Mouse (Mus musculus) 3T3-L1 (cell line): ENCODE results near the gene Zkscan6.

Experiments used
- DNase-seq: peaks from one replicate; pipeline ENCODE4 v3.0.0-alpha.2; 2015; ENCODE audit warnings: low read depth, low spot score

Zkscan6 gene

GRCm38 (mm10) chr11:65806909-65807504, at the start of gene Zkscan6:
Gene Zkscan6 (plus strand): TSS chr11:65807175.
- DNase-seq, result peak; percentile 90

DNA sequence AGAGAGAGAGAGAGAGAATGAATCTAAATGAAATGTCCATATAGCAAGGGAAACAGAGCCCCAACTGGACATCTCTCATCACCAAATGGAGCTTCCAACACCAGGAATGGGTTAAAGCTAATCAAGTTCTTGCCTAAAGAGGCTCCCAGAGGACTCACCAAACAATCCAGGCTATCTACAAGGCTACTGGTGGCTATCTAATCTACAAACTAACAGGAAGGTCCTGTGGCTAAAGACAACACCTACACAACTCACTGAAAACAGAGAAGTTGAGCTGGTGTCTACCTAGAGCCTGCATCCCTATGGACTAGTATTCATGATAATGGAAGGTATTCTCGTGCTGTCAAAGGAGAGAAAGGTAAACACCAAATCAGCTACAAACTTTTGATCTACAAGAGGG, 47.6 kb upstream of the Zkscan6 start:
- DNase-seq, result no peak

DNA sequence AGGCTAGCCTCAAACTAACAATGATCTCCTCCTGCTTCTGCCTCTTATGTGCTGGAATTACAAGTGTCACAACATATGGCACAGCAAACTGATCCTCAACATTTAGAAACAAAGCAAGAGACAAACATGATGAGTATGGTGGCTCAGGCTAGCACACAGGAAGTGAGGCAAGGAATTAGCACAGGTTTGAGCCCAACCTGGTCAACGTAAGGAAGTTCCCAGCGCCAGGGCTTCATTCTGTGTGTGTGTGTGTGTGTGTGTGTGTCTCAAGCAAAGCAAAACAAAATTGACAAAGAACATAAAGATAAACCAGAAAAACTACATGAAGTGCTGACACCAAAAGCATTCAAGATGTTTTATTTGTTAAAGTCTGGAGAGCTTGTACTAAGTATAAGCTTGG, 46.1 kb upstream of the Zkscan6 start:
- no peak for DNase-seq

DNA sequence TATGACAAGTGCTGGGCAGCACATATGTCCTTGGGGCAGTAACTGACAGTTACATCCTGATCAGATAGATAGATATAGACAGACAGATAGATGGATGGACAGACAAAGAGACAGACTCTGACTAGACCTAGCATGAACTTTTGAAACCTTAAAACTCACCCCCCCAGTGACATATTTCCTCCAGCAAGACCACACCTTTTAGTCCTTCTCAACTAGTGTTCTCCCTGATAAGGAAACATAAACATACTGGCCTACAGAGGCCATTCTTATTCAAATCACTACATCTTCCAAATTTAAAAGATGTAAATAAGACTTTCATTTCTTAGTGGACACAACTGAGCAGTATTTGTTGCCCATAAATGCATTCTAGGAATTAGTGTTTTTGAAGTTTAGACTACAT, 38.5 kb upstream of the Zkscan6 start:
- no peak for DNase-seq

- no peak for DNase-seq
Measured at GRCm38 (mm10) chr11:65769990-65770389, 37.0 kb upstream of the Zkscan6 start.

GRCm38 (mm10) chr11:65771546-65771945, 35.4 kb upstream of the Zkscan6 start:
- DNase-seq, result no peak

- no peak for DNase-seq
Measured at GRCm38 (mm10) chr11:65773535-65773934, 33.4 kb upstream of the Zkscan6 start.

- no peak for DNase-seq
Measured at GRCm38 (mm10) chr11:65773946-65774656, 32.9 kb upstream of the Zkscan6 start.

DNA sequence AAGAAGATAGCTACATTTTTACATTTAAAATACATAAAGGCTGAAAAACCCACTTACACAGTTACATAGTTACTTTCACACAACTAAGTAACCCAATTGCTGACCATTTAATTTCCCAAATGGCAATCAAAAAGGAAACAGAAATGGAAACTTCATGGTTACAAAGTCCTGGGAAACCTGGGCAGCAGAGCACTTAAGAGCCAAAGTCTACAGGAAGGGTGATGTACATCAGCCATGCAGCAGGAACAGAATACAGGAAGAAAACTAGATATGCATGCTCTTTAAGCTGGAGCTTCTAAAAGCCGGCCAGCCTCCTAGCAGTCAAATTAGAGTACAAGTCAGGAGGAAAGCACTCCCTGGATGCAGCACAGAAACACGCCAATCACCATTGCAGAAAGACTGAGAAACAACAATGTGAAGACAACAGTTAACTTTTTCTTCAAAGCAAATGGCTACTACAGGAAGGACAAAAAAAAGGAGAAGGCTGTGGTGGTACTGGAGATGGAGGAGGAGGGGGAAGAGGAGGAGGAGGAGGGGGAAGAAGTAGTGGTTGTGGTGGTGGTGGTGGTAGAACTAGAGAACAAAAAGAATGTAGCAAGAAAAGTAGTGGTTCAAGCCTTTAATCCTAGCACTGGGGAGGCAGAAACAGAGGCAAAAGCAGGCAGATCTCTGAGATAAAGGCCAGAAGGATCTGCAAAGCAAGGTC, 29.9 kb upstream of the Zkscan6 start:
- no peak for DNase-seq

- no peak for DNase-seq
Measured at GRCm38 (mm10) chr11:65777810-65778209, 29.2 kb upstream of the Zkscan6 start.

DNA sequence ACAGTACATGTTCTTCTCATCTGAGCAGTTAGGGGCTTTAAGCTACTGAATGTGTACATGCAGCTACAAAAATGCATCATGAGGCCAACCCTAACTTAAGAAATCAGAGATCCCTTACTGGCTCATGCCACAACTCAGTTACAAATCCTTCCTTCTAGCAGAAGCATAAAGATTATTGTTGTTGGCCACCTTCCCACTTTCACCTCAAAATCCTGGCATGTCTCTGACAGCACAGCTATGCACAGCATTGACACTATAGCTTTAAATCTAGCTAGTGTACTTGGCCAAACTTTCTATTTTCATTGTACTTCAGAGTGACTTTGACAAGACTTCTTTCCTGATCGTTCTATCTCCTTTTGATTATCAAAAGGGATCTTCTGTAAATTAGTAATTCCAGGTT, 27.9 kb upstream of the Zkscan6 start:
- DNase-seq, result peak; percentile 92

GRCm38 (mm10) chr11:65779578-65779977, 27.4 kb upstream of the Zkscan6 start:
- DNase-seq, result no peak

DNA sequence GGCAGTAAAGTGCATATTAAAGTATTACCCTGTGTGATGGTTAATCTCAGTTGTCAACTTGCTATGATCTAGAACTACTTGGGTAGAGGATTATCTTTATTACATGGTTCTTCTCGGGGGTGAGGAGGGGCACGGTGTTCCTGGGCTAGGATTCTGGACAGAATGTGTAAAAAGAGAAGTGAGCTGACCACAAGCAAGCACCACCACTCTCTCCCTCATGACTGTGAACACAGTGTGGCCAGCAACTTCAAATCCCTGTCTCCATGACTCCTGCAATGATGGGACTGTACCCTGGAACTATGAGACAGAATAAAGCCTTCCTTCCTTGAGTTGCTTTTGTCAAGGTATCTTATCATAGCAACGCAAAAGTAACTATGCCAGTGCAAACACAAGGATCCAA, 25.4 kb upstream of the Zkscan6 start:
- no peak for DNase-seq

GRCm38 (mm10) chr11:65786160-65786559, 20.8 kb upstream of the Zkscan6 start:
- peak; percentile 16 for DNase-seq

- DNase-seq, result peak; percentile 33
Measured at GRCm38 (mm10) chr11:65787421-65788151, 19.4 kb upstream of the Zkscan6 start.

DNA sequence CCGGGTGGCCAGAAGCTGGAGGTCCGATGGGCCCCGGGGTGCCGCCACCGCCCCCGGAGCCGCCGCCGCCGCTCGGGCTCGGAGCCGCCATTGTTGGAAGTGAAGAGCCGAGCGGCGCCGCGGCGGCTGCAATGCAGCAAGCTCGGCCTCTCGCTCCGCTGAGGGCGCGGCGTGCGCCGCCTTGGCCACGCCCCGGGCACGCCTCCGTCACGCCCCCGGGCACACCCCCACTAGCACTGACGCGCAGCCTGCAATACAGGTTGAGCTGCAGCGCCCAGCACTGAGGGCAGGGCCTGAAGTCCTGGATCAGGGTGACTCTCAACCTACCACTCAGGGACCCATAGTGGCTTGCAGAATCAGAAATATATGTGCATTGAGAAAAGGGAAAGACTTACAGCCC, 18.8 kb upstream of the Zkscan6 start, which contains the start of gene Map2k4:
TSS of gene Map2k4 (minus strand) at position 144 of the 400 bp plus-strand sequence.
- peak; percentile 85 for DNase-seq

GRCm38 (mm10) chr11:65794428-65795219, 12.4 kb upstream of the Zkscan6 start:
- peak; percentile 60 for DNase-seq

DNA sequence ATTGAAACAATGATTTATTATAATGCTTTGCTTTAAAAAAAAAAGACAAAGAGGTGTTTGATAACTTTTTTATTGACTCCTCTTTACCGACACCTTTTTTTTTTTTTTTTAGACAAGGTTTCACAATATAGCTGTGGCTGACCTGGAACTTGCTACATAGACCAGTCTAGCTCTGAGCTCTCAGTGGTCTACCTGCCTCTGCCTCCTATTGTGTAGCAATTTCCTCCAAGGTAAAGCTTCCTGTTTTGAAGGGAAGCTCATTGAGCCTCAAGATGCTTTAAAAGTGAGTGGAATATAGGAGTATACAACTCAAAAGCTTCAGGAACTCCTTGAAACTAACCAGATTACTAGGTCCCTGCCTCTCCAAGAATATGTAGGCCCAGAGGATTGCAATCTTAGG, 11.1 kb upstream of the Zkscan6 start:
- DNase-seq, result no peak

- no peak for DNase-seq
Measured at GRCm38 (mm10) chr11:65801899-65802298, 5.1 kb upstream of the Zkscan6 start.

- peak; percentile 81 for DNase-seq
Measured at GRCm38 (mm10) chr11:65806321-65806904, 562 bp upstream of the Zkscan6 start.

DNA sequence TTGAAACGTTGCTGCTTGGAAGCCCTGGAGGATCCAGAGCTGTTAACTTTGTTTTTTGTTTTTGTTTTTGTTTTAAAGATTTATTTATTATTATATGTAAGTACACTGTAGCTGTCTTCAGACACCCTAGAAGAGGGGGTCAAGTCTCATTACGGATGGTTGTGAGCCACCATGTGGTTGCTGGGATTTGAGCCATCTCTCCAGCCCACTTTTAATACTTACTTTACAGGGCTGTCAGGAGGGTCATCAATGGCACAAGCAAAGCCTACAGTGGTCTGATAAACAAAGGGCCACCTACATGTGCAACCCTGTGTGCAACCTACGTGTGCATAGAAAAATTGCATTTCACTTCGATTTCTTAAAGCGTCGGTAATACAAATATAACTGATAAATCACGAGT, 626 bp downstream of the Zkscan6 start:
- DNase-seq, result no peak
